Mouse (Mus musculus) thymus, postnatal 25 days (tissue): ENCODE data around the gene Uhrf1bp1l.

Source experiments
- DNase-seq: peaks from one replicate; pipeline ENCODE4 v3.0.0; 2022

The Uhrf1bp1l gene

DNA sequence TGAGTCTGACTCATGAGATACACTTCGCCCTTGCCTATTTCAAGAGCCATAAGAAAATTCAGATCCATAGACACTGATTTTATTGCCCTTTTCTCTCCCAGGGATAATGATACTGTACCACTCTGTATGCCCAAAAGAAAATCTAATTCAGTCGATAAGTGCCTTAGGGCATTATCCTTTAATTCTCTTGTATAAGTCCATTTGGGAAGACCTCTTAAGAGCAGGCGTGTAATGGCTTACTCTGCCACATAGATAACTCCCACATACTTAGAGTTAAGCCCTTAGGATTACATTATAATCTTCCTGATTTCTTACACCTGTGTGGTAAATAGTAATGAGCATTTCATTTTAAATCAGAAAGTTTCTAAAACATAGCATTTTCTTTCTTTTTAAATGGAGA lies 1.8 kb downstream of the Uhrf1bp1l start:
- no peak for DNase-seq

DNA sequence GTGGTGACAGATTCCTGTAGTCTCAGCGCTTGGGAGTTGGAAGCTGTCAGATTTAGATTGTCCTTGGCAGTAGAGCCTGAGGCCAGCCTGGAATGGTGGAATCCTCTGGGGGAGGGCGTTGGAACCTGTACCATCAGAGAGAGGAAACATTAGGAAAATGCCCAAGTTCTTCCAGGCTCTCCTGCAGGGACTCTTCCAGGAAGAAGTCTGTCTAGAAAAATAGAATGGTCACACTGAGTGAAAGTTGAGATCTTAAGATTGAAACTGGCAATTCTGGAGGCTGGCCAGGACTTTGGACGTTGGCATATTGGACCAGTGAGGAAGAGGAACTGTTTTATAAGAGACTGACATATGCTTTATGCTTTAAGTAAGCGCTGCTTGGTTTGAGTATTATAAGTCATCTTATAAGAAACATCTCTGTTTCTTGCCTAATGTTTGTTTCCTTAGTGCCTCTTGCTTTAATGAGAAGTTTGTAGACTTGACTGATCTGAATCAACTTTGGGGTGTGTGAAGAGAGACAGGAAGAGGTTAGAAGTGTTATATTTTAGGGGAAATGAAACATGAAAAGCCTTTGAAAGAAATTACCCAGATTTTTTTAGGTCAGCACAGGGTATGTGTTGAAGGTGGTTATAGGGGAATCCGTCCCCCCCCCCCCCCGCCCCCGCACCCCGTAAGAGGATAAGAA lies 2.6 kb downstream of the Uhrf1bp1l start:
- no peak for DNase-seq

DNA sequence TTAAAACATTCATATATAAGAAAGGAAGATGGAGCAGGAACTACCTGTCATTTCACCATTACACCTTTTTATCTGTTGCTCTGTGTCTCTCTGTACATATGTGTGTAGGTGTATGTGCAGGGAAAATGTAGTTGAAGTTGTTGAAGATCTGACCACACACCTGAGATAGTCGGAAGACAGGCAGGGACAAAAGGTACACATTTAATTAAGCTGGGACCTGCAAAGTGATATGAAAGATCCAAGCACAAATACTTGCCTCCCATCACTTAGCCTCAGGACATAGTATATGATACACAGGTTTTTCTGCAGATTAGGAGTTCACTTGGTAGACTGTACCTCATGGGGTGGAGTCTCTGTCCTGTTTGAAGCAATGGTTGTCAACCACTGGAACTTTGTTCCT lies 3.1 kb downstream of the Uhrf1bp1l start:
- DNase-seq, result no peak

DNA sequence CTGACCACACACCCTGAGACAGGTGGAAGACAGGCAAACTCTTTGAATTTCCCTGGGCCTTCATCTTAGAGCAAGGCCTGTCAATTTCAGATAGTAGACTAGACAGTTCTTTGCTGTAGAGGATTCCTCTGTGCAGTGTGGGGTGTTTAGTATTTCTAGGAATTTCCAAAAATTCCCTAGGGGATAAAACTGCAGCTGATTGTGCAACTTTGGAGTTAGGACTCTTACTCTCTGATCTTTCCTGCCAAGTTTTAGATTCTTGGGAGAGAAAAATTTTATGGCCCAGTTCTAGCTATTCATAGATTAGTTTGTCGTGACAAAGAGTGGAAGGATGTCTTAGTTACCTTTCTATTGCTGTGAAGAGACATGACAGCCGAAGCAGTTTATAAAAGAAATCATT lies 3.8 kb downstream of the Uhrf1bp1l start:
- DNase-seq, result no peak

DNA sequence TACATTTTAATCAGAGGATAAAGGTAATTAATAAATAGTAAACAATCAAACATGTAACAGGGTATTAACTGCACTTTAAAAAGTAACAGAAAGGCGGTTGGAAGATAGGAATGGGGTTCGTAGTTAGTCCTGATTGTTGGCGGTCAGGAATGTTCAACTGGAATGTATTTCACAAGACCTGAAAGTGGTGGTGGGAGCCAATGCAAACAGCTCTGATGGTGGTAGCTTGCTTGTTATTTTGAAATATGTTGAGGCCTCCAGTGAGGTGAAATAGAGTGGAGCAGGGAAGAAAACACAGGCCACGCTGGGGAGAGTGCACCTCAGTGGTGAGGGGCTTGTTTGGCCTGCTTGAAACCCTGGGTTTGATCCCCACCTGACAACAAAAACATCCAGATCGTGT lies 6.3 kb downstream of the Uhrf1bp1l start:
- no peak for DNase-seq

DNA sequence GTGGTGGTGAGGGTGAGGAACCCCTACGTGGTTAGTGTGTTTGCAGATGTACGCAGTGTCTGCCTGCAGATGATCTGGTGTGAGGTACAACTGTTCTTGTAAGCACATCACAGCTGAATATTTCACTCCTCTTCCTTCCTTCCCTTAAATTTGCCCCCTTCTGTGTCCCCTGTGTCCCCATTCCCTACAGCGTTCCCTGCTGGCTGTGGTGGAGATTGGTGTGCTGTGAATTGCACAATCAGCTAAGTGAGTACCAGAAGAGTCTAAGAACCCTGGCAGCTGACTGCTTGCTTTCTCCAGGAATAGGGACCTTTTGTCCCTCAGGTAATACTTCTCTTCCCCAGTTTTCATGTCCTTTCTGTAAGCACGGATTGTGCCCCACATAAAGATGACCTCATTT lies 10.4 kb downstream of the Uhrf1bp1l start:
- DNase-seq, result no peak

DNA sequence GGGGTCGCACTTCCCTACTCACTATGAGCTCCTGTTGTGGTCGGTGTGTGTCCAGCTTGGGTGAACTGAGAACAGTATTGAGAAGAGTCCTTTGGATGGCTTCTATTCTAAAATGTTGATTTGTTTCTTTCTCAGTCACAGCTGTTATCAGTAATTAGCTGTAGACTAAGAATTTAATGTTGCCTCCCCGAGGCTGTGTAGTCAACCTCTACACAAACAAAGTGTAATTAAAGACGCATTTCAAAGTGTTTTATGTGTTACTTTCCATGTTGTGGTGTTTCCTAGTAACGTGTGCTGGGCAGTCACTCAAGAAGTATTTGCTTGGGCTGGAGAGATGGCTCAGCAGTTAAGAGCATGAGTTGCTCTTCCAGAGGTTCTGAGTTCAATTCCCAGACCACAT lies 16.0 kb downstream of the Uhrf1bp1l start:
- DNase-seq, result no peak

DNA sequence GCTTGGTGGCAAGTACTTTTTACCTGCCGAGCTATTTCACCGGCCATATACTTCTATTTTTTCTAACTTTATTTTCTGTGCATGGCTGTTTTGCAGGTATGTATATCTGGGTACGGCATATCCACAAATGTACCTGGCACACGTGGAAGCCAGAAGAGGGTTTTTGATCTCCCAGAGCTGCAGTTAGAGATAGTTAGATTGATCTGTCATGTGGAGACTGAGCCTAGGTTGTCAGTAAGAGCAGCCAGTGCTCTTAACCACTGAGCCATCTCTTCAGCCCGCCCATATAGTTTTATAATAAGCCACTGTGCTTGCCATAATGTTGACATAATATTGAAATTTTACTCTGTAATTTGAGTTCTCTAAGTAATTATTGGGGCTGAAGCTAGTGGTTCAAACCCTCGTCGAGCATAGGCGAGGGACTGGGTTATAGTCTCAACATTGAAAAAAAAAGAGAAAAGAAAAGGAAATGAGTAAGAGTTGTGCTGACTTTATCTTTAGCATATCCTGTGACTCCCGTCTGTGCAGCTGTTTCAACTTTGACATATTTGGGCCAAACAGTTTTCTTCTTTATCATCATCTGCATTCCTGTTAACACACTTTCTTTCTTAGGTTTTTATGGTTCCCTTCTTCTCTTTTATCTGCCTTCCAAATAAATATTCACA lies 19.8 kb downstream of the Uhrf1bp1l start:
- DNase-seq, result peak; percentile 28

DNA sequence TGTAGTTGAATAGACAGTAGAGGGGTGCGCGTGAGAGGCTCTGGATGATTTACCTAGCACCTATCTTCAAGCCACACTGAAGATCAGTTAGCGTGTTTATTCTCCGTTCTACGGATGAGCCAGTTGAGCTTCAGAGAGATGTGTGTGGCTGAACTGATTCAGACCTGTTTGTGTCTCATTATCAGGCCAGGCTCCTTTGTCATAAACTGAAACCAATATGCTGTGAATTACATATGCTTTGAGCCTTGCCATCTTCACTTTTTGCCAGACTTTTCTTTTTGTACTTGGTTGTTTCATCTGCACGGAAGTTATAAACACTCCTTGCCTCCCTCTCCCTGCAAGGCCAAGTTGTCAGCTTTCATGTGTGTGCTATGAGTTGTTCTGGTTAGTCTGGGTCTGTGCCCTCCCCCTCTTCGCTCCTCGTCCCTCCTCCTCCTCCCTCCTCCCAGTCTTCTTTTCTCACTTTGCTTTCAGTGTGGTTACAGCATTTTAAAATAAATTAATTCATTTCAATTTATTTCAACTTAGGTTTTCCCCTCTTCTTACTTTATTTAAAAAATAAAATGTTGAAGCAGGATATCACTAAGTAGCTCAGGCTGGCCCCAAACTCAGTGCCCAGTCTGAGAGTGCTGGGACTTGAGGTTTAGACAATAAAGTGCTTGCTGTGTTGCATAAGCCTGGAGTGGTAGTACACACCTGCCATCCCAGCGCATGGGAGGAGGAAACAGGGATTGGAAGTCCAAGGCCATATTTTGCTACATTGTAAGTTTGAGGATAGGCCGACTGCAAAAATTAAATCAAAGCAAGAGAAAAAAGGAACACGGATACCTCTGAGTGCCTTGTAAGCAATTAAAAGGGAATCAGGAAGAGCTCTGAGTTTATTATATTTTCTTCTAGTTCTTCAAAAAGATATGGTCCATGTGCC lies 21.3 kb downstream of the Uhrf1bp1l start:
- peak; percentile 31 for DNase-seq

DNA sequence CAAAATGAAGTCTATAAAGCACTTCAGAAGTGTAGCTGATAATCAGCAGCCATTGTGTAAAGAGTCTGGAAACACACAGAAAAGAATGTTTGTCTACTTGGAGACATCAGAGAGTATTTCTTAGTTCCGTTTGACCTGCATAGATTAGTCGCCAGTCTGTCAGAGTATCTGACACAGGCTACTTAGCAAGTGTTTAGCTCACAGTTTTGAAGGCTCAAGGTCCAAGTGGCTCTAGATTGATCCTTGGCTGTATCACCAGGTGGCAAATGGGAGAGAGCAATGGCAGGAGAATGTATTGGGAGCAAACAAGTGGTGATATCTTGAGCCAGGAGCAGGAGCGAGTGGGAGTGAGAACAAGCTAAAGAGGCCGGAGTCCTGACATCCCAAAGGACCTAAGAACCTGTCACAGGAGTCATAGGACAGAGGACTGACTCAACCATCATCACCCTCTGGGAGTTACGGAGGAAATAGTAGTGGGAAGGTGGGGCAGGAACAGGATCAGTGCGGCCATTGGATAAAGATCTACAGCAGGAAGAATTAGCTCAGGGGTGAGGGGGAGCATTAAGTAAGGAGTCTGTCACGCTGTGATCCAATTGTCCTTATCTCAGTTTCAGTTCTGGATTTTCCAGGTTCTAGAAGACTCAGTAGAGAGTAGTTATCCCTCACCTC lies 23.7 kb downstream of the Uhrf1bp1l start:
- DNase-seq, result no peak

DNA sequence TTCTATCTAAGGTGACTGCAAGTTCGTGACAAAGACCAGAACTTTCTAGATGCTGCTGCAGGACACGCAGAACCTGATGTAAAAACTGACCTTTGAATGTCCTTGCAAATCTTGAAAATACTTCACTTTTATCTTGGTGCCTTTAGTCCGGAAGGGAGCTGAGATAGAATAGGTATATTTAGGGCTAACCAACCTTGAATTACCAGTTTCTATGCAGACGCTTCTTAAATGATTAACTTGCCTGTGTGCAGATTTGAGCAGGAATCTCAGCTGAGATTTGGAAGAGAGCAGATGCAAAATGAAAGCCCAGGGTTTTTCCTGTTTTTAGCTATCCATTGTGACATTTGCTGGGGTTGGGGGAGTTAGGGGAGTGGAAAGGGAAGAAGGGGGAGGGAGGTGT lies 24.3 kb downstream of the Uhrf1bp1l start:
- DNase-seq, result no peak

DNA sequence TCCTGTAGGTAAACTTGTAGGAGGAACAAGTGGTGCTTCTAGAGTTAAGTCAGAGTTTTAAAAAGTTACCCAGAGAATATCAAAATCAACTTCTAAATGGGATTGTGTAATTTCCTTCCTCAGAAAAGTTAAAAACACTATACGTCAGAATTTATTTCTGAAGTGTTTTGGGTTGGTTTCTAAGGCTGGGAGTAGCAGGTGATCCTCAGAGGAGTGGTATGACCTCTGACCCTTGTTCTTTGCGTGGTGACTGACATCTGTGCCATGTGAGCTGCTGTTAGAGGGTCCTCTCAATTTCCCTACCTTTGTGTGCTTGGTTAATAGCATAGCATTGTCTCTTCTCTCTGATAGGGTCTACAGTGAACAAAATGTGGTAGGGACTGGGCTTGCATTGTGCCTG lies 27.1 kb downstream of the Uhrf1bp1l start:
- no peak for DNase-seq

DNA sequence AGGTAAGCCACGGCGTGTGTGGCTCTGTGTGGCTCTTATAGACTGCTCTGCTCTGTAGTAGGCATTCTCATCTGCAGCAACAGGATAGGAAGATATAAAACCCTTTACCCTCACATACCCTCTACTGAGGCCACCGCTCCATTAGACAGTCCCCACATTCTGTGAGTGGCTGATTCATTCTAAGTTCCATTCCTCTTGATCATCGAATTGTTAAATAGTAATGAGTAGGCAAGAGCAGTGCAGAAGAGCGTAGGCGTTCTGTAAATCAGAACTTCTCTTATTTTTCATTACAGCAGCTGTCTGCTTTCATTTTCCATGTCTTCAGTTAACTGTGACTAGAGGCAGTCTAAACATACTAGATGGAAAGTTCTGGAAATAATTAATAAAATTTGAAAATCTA lies 31.2 kb downstream of the Uhrf1bp1l start:
- no peak for DNase-seq

DNA sequence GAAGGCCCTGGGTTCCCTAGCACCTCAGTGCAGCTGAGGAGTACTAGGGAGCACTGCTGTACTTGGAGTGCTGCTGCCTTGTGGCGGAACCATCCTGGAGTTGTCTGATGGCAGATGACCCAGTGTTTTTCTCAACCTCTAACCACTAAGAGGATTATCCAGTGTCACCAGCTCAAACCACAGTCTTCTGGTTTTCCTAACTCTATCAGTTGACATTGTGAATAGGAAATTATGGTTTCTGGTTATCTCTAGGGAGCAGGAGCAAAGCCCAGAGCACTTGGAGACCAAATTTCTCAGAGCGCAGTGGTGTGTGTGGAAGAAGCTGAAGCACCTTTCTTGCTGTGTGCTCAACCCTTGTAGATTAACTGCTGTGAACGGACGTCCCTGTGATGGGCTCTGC lies 47.1 kb downstream of the Uhrf1bp1l start:
- DNase-seq, result no peak

DNA sequence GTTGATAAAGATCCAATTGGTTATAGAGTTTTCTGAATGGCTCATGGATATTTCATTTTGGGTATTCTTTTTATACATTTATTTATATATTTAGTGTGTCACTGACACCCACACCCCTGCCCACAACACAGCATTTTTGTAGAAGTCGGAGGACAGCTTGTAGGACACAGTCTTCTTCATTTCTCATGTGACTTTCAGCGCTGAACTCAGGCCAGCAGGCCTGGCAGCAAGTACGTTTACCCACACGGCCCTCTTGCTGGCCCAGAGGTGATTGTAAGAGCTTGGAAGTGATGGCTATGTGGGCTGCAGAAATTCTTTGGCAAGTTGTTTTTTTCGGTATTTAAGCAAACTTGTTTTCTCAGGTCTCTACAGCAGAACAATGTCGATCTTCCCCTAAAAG lies 49.3 kb downstream of the Uhrf1bp1l start:
- DNase-seq, result no peak

DNA sequence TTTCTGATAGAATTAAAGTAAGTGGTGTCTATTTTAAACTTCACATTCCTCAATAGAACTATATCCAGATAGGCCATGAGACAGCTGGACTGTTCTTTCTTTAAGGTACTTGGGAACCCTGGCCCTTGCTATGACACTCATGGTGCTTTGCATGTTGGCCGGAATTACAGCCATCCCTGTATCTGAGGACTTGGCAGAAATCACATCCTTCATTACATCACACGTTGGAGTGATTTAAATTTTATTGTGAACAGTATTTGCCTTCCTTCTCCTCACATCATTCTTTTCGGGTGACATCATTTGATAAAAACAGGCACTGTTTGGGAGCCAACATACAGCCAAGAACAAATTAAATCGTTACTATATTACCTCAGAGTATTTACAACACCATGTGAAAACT lies 74.4 kb downstream of the Uhrf1bp1l start:
- no peak for DNase-seq

DNA sequence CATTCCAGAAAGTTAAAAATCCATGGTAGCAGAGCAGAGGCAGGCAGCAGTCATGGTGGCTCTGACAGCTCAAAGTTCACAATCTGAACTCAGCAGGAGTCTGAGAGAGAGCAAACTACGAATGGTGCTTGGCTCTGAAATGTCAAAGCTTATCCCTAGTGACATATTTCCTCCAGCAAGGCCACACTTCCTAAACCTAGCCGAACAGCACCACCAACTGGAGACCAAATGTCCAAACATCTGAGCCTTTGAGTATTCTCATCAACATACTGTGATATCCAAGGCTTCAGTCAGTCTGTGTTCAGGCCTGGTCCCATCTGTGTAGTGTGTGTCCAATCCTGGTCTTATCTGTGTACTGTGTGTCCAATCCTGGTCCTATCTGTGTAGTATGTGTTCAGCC lies 79.1 kb downstream of the Uhrf1bp1l start:
- DNase-seq, result peak; percentile 52

DNA sequence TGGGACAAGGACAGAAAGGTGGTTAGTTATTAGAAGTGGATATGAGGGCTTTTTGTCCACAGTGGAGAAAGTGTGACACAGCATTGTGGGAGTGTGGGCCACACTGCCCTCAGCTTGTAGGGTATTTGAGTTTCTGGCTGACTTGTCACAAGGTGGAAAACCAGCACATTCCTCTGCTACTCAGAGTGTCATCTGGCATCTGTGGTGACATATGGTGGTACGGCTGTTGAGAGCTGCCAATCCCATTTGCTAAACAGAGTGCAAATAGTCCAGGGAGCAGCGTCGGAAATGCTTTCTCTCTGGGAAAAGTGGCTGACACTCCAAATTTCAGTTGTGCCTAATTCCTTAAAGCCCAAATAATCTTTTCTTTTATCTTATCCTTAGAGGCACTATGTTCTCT lies 82.1 kb downstream of the Uhrf1bp1l start:
- DNase-seq, result no peak

DNA sequence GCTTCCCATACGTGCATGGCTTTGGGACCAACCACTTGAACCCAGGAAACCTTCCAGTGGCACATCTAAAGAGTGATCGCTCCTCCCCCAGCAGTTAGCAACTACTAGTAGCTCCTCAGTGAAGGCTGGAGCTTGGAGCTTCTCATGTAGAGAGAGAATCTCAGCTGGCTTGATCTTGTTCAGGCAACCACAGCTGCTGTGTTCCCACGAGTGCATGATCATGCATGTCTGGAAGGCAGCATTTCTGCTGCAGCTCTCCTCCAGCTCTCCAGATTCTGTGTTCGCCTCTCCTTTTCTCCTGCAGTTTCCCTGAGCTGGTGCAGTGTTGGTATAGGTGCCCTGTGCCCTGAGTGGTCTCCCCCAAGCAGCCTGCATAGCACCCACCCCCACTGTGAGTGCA lies 87.5 kb downstream of the Uhrf1bp1l start:
- peak; percentile 4 for DNase-seq

DNA sequence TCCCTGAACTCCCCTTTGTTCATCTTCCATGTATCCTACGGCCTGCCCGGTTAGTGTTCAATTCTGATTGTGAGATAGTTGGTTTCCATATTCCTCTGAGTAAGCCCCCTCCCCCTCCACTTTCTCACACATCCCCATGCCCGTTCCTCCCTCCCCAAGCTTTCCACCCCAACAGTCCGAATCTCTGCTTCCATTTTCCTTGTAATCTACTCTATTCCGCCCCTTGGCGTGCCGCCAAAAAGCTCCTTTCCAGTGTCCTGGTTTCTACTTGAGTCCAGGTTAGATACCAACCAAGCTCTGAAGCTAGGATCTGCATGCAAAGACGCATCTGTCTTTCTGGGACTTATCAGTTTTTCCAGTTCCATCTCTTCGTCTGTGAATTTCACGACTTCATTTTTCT lies 88.4 kb downstream of the Uhrf1bp1l start:
- no peak for DNase-seq

DNA sequence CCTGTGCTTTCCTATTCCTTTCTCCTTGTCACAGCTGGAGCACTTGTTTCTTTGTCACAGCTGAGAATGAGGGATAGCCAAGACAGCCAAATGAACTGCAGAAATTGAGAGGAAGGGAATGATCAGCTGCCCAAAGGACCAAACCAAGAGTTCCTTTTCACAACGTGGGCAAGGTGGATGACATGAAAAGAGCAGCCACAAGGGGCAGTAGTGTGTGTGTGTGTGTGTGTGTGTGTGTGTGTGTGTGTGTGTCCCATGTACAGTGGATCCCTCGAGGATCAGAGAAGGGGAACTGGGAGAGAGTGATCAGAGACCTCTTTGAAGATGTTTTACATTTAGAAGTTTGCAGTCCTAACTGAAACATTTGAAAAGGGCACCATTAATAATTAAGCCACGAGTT lies 92.7 kb downstream of the Uhrf1bp1l start:
- no peak for DNase-seq

DNA sequence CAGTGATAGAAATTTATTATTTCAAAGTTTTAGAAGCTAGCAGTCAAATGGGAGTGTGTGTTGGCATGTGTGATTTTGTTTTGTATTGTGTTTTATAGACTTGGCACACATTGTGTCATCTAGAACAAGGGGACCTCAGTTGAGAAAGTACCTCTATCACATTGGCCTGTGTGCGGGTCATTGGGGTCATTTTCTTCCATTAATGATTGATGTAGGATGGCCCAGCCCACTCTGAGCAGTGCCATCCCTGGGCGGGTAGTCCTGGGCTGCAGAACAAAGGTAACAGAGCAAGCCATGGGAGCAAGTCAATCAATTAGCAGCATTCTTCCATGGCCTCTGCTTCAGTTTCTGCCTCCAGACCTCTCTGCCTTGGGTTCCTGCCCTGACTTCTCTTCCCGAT lies 94.0 kb downstream of the Uhrf1bp1l start:
- DNase-seq, result no peak

DNA sequence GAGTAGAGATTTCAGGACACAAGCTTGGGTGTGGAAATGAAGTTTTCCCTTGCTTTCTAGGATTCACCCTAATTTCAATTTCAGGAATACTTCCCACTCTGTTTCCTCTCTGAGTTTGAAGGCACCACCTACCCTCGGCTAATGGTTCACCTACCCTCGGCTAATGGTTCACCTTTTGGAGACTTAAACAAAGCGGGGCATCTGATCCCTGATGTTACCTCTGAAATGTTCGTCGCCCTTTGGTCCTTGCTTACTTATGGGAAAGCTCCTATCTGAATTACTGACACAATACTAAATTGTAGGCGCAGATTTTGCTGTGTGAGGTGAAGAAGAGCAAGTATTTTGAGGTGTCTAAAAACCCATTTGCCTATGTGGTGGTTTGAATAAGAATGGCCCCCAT lies 106.2 kb downstream of the Uhrf1bp1l start:
- no peak for DNase-seq
